Mouse (Mus musculus): ENCODE results near the gene Pcsk7. TPM values are rescaled to one million over a fixed set of nuclear protein-coding genes. Genes with fewer than 3 reads are reported as not detected.

Pcsk7 gene
- total and polyA plus RNA-seq, 2 experiments from 2014 or later = 20.2 to 23.2 TPM

DNA sequence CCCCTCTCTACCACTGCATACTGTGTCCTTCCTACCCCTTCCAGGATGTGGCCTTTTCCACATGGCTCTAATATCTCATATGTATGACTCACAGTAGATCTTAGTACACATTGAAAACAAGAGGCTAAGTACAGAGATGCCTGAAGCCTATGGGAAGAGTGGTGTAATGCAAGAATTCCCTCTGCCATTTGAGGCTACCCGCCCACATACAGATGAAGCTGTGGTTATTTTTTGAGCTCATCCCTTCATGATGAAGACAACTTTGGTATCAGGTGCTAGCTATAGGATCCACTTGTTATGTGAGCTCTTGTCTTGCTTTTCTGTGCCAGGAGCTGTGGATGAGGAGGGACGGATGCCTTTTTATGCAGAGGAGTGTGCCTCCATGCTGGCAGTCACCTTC, 9.4 kb downstream of the Pcsk7 start:
- TF ChIP-seq CTCF (IDR thresholded peaks at IDR 0.05) = no peak
- peaks cover 84% of the 10 kb centered on the region for H3K36me3 ChIP-seq (ENCODE audit: insufficient read depth, low read length)
- no peaks in the 10 kb centered on the region for H3K4me1 ChIP-seq (ENCODE audit: insufficient read depth, low read length)
- no peak overlapping the region for H3K4me3 ChIP-seq (ENCODE audit: low read depth, low read length)
- H3K9ac ChIP-seq (replicated peaks; ENCODE audit: low read length, poor library complexity, severe bottlenecking) = no peak overlapping the region
- H3K9me3 ChIP-seq (ENCODE audit: low read length) = no peaks in the 10 kb centered on the region
- H3K4me2 ChIP-seq (ENCODE audit: low read depth, low read length, poor library complexity, severe bottlenecking) = no peak overlapping the region
- WGBS = 96% methylated on average over 2 of the region's 2 CpGs
- H3K27me3 ChIP-seq (ENCODE audit: insufficient read depth, low read length) = no peaks in the 10 kb centered on the region
- no peak overlapping the region for H3K27ac ChIP-seq (ENCODE audit: low read depth, low read length)
- ATAC-seq (ENCODE audit: low FRiP score) = no peak
- no peak for DNase-seq (ENCODE audit: low spot score)

DNA sequence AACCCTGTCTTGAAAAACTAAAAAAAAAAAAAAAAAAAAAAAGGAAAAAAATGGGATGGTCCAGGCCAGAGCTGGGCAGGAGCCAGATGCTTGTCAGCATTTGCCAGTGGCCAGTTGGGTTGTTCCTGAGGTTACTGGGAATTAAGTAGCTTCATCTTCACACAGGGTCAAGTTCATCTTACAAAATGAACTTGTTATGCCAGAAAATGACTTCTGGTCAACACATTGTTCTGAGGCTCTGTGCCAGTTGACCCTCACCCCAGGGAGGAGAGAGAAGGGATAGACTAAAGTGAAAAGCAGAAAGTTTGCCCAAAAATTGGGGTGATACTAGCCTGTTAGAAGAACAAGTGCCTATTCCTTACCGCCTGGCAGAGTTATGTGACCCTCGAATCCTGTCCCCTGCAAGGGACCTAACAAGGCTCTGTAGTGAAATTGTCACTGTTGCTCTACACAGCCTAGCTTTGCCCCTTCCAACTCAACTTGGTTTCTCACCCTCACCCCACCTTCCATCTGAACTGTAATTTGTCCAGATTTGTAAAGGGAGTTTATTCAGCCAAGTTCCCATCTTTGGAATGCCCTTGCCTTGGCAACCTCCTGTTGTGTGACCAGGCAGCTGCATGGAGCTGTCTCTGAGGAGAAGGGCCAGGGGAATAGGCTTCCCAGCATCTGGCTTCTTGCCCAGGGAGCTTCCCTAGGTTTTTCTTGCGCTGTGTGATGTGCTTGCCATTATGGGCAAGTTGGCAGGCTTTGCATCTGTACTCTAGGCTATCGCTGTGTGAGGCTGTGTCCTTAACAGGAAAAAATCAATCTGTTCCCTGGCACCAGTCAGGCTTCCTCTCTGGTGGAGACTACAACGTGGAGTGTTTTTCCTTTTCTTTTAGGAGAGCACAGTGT, 11.0 kb downstream of the Pcsk7 start:
- Histone ChIP-seq H3K36me3 (ENCODE audit: insufficient read depth, low read length) (peaks cover 83% of the 10 kb centered on the region), H3K27ac (ENCODE audit: low read depth, low read length) (no peak overlapping the region; the same call in 1 of the 2 replicates), H3K27me3 (ENCODE audit: insufficient read depth, low read length) (no peaks in the 10 kb centered on the region), H3K4me3 (ENCODE audit: low read depth, low read length) (no peak overlapping the region), H3K4me2 (ENCODE audit: low read depth, low read length, poor library complexity, severe bottlenecking) (no peak overlapping the region), H3K4me1 (ENCODE audit: insufficient read depth, low read length) (no peaks in the 10 kb centered on the region), H3K9me3 (ENCODE audit: low read length) (no peaks in the 10 kb centered on the region), H3K9ac (replicated peaks; ENCODE audit: low read length, poor library complexity, severe bottlenecking) (no peak overlapping the region)
- peak; percentile 74 for ATAC-seq (ENCODE audit: low FRiP score)
- peak; percentile 95 for DNase-seq (ENCODE audit: low spot score)
- WGBS = 71% methylated on average over 5 of the region's 5 CpGs
- TF ChIP-seq CTCF (IDR thresholded peaks at IDR 0.05) = no peak

DNA sequence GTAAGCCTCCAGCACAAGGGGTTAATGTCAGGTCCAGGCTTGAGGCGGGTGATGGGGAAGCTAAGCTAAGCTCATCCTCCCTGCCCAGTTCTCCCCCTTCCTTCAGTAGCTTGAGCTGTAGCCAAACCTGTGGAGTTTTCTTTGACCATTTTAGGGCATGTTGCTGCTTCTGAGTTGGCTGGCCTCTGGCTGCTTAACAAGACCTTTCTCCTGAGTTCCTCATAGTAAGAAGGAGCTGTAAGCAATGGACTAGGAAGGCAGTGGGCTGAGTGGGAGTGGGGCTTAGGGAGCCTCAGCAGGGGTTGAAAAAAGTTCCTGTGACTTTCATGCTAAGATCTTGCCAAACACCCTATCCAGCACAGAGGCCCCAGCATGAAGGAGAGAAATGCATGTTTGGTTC, 13.6 kb downstream of the Pcsk7 start:
- Histone ChIP-seq H3K4me2 (ENCODE audit: low read depth, low read length, poor library complexity, severe bottlenecking) (no peak overlapping the region), H3K27me3 (ENCODE audit: insufficient read depth, low read length) (no peaks in the 10 kb centered on the region), H3K36me3 (ENCODE audit: insufficient read depth, low read length) (peaks cover 77% of the 10 kb centered on the region), H3K4me3 (ENCODE audit: low read depth, low read length) (no peak overlapping the region), H3K27ac (ENCODE audit: low read depth, low read length) (no peak overlapping the region), H3K4me1 (ENCODE audit: insufficient read depth, low read length) (no peaks in the 10 kb centered on the region), H3K9me3 (ENCODE audit: low read length) (no peaks in the 10 kb centered on the region), H3K9ac (replicated peaks; ENCODE audit: low read length, poor library complexity, severe bottlenecking) (no peak overlapping the region)
- 52% methylated on average over 1 of the region's 1 CpGs for WGBS
- DNase-seq (ENCODE audit: low spot score) (no peak), ATAC-seq (ENCODE audit: low FRiP score) (no peak)
- no peak for TF ChIP-seq CTCF (IDR thresholded peaks at IDR 0.05)

DNA sequence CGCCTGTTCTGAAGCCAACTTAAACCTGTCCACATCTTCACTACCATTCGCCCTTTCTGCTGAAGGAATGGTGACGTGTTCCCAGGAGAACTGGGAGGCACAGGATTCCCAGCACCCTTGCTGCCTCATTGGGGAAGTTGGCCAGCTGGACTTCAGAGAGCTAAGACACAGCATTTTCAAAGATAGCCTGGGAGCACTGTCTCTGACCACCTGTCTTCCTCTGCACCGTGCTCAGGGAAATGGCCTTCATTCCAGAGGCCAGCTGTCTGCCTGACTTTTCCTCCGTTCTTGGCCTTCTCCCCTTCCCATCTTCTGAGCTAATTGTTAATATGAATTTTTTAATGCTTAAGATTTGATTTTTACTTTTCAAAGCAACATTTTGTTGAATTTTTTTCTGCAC, 23.0 kb downstream of the Pcsk7 start:
- H3K27ac ChIP-seq (ENCODE audit: low read depth, low read length) = no peak overlapping the region
- no peak overlapping the region for H3K9ac ChIP-seq (replicated peaks; ENCODE audit: low read length, poor library complexity, severe bottlenecking)
- no peak overlapping the region for H3K4me3 ChIP-seq (ENCODE audit: low read depth, low read length)
- DNase-seq (ENCODE audit: low spot score) (no peak), ATAC-seq (ENCODE audit: low FRiP score) (no peak)
- no peak overlapping the region for H3K4me2 ChIP-seq (ENCODE audit: low read depth, low read length, poor library complexity, severe bottlenecking)
- no peak for TF ChIP-seq CTCF (IDR thresholded peaks at IDR 0.05)
- H3K4me1 ChIP-seq (ENCODE audit: insufficient read depth, low read length) = no peaks in the 10 kb centered on the region
- peaks cover 52% of the 10 kb centered on the region for H3K36me3 ChIP-seq (ENCODE audit: insufficient read depth, low read length)
- 89% methylated on average over 5 of the region's 5 CpGs for WGBS
- H3K9me3 ChIP-seq (ENCODE audit: low read length) = no peaks in the 10 kb centered on the region
- H3K27me3 ChIP-seq (ENCODE audit: insufficient read depth, low read length) = no peaks in the 10 kb centered on the region

DNA sequence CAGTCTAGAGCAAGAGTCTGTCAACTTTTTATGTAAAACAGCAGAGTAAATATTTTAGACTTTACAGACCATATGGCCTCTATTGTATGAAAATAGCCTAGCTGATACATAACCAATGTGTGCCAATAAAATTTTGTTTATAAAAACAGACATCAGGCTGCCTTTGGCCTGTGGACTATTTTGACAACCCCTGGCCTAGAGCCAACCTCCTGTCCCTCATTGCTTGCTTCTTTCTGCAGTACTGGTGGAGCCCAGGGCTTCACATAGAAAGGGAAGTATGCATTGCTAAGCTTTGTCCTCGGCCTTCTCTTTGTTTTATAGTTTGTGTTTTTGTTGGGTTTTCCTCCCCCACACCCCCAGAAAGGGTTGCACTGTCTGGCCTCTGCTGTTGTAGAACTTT, 25.7 kb downstream of the Pcsk7 start:
- H3K4me3 ChIP-seq (ENCODE audit: low read depth, low read length) = no peak overlapping the region
- no peak for DNase-seq (ENCODE audit: low spot score)
- H3K4me1 ChIP-seq (ENCODE audit: insufficient read depth, low read length) = peaks cover 3% of the 10 kb centered on the region; the same call in 1 of the 2 replicates
- peaks cover 39% of the 10 kb centered on the region for H3K36me3 ChIP-seq (ENCODE audit: insufficient read depth, low read length)
- no peak overlapping the region for H3K9ac ChIP-seq (replicated peaks; ENCODE audit: low read length, poor library complexity, severe bottlenecking)
- TF ChIP-seq CTCF (IDR thresholded peaks at IDR 0.05) = no peak
- H3K9me3 ChIP-seq (ENCODE audit: low read length) = no peaks in the 10 kb centered on the region
- H3K27me3 ChIP-seq (ENCODE audit: insufficient read depth, low read length) = peaks cover 4% of the 10 kb centered on the region; the same call in 1 of the 2 replicates
- 67% methylated on average over 1 of the region's 1 CpGs for WGBS
- no peak overlapping the region for H3K27ac ChIP-seq (ENCODE audit: low read depth, low read length)
- ATAC-seq (ENCODE audit: low FRiP score) = no peak
- H3K4me2 ChIP-seq (ENCODE audit: low read depth, low read length, poor library complexity, severe bottlenecking) = no peak overlapping the region
